Mouse (Mus musculus) liver, embryonic 11.5 days (tissue): ENCODE results near the gene Rmnd1. TPM values are rescaled to one million over a fixed set of nuclear protein-coding genes. Genes with fewer than 3 reads are reported as not detected.

Experiments
- ATAC-seq: fragments of 200-750 bp; cut with Nextera tagmentation; replicated peaks from 2 replicates; pipeline ENCODE4 v1.8.0; 2017; ENCODE audit warnings: moderate number of reproducible peaks, mild to moderate bottlenecking, moderate TSS enrichment, moderate library complexity; ENCODE audit not compliant: low FRiP score
- DNase-seq: peaks from one replicate; pipeline ENCODE4 v3.0.0-alpha.2; 2017; ENCODE audit warnings: low spot score
- H3K27ac ChIP-seq: fragments of 300-500 bp; sonication (generic); 2 replicates; pipeline ENCODE4 v1.5.1; 2014; ENCODE audit warnings: mild to moderate bottlenecking, low read depth, low read length, control low read depth
- H3K27me3 ChIP-seq: fragments of 300-500 bp; sonication (generic); replicated peaks from 2 replicates; pipeline ENCODE4 v1.6.1; 2014; ENCODE audit warnings: low read length, mixed read lengths; ENCODE audit not compliant: control insufficient read depth, insufficient read depth
- H3K36me3 ChIP-seq: fragments of 300-500 bp; sonication (generic); 2 replicates; pipeline ENCODE4 v1.6.1; 2014; ENCODE audit warnings: mild to moderate bottlenecking, low read length, moderate library complexity, mixed read lengths; ENCODE audit not compliant: control insufficient read depth, insufficient read depth
- H3K4me1 ChIP-seq: fragments of 300-500 bp; sonication (generic); replicated peaks from 2 replicates; pipeline ENCODE4 v1.6.1; 2014; ENCODE audit warnings: low read length, mixed read lengths; ENCODE audit not compliant: control insufficient read depth, insufficient read depth
- H3K4me2 ChIP-seq: fragments of 300-500 bp; sonication (generic); 2 replicates; pipeline ENCODE4 v1.6.1; 2014; ENCODE audit warnings: mild to moderate bottlenecking, control low read depth, moderate library complexity
- H3K4me3 ChIP-seq: fragments of 300-500 bp; sonication (generic); 2 replicates; pipeline ENCODE4 v1.5.1; 2014; ENCODE audit warnings: low read depth, low read length, control low read depth
- H3K9ac ChIP-seq: fragments of 300-500 bp; sonication (generic); 2 replicates; pipeline ENCODE4 v1.6.1; 2014; ENCODE audit warnings: low read depth, low read length, control low read depth
- H3K9me3 ChIP-seq: fragments of 300-500 bp; sonication (generic); 2 replicates; pipeline ENCODE4 v1.6.1; 2016; ENCODE audit warnings: low read length, inconsistent platforms, mixed read lengths; ENCODE audit not compliant: control insufficient read depth
- WGBS: fragments of 180-500 bp; shearing (Covaris S2); extraction: QIAGEN DNeasy Blood & Tissue Kit; methylation state at CpG from one replicate; pipeline ENCODE4 v1.1.7; 2014; 5-methylcytosine and 5-hydroxymethylcytosine counted together
- polyA plus RNA-seq: library from polyadenylated mRNA; unstranded; fragments of >200 nt; fragmentation: Nextera tagmentation; extraction: Ambion mirVana; gene quantifications from 2 replicates; pipeline ENCODE4 v1.2.1, GENCODE M21; 2014

The Rmnd1 gene
- polyA plus RNA-seq, 1 experiment from 2014 or later = 60.3 TPM

GRCm38 (mm10) chr10:4374734-4375133 is 57.5 kb downstream of the Rmnd1 start:
- no peaks in the 10 kb centered on the region for H3K27me3 ChIP-seq
- WGBS = 88% methylated on average over 4 of the region's 4 CpGs
- no peak for ATAC-seq

GRCm38 (mm10) chr10:4374239-4374638 is 57.9 kb downstream of the Rmnd1 start:
- no peak for ATAC-seq
- Histone ChIP-seq H3K27ac (no peak overlapping the region), H3K27me3 (no peaks in the 10 kb centered on the region), H3K36me3 (peaks cover 2% of the 10 kb centered on the region; the same call in 1 of the 2 replicates), H3K9ac (no peak overlapping the region), H3K9me3 (no peaks in the 10 kb centered on the region), H3K4me3 (no peak overlapping the region), H3K4me2 (no peak overlapping the region), H3K4me1 (no peaks in the 10 kb centered on the region)
- WGBS = 87% methylated on average over 7 of the region's 7 CpGs
- no peak for DNase-seq

More at GRCm38 (mm10) chr10:4374734-4375133, 57.5 kb downstream of the Rmnd1 start:
- Histone ChIP-seq H3K4me2 (no peak overlapping the region), H3K4me1 (no peaks in the 10 kb centered on the region), H3K36me3 (peaks cover 2% of the 10 kb centered on the region; the same call in 1 of the 2 replicates), H3K4me3 (no peak overlapping the region), H3K27ac (no peak overlapping the region), H3K9me3 (no peaks in the 10 kb centered on the region), H3K9ac (no peak overlapping the region)
- DNase-seq = no peak

GRCm38 (mm10) chr10:4373558-4373957 is 58.6 kb downstream of the Rmnd1 start:
- H3K4me1 ChIP-seq = no peaks in the 10 kb centered on the region
- peaks cover 3% of the 10 kb centered on the region for H3K36me3 ChIP-seq
- H3K9me3 ChIP-seq = no peaks in the 10 kb centered on the region
- H3K27ac ChIP-seq = no peak overlapping the region
- H3K9ac ChIP-seq = no peak overlapping the region
- H3K4me2 ChIP-seq = no peak overlapping the region
- H3K4me3 ChIP-seq = no peak overlapping the region
- no peak for DNase-seq
- no peaks in the 10 kb centered on the region for H3K27me3 ChIP-seq
- 0 out of 2 replicates have a peak, but pooled peaks have one; percentile 21 for ATAC-seq
- WGBS = 66% methylated on average over 4 of the region's 4 CpGs

GRCm38 (mm10) chr10:4372011-4372410 is 60.2 kb downstream of the Rmnd1 start:
- WGBS = 55% methylated on average over 5 of the region's 5 CpGs
- no peak for ATAC-seq
- DNase-seq = no peak

DNA sequence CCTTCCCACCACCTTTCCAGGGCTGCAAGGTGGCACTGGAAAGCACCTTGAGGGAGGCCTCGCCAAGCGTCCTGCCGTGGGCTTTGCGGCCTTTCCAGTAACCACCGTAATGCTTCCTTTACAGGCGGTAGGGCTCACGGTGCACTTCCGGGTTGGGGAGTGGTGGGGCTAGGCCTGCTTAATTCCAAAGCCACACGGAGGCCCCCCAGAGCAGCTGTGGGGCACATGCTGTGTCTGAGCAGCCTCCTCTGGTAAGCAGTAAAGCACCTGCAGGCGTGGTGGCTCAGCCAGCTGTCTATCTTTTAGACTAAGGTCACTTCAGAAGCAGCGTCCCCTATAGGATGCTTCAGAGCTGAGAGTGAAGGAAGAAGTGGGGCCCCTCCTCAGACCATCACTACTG is 62.1 kb downstream of the Rmnd1 start:
- 87% methylated on average over 11 of the region's 11 CpGs for WGBS
- no peak for DNase-seq
- no peaks in the 10 kb centered on the region for H3K9me3 ChIP-seq

More at GRCm38 (mm10) chr10:4372011-4372410, 60.2 kb downstream of the Rmnd1 start:
- Histone ChIP-seq H3K27ac (no peak overlapping the region), H3K4me3 (no peak overlapping the region), H3K36me3 (peaks cover 9% of the 10 kb centered on the region), H3K27me3 (no peaks in the 10 kb centered on the region), H3K9ac (no peak overlapping the region), H3K9me3 (no peaks in the 10 kb centered on the region), H3K4me2 (no peak overlapping the region), H3K4me1 (no peaks in the 10 kb centered on the region)

GRCm38 (mm10) chr10:4364618-4365017 is 67.6 kb downstream of the Rmnd1 start:
- DNase-seq (no peak), ATAC-seq (no peak)
- H3K4me3 ChIP-seq = no peak overlapping the region
- H3K27me3 ChIP-seq = no peaks in the 10 kb centered on the region
- no peak overlapping the region for H3K4me2 ChIP-seq
- H3K9me3 ChIP-seq = peaks cover 3% of the 10 kb centered on the region
- peaks cover 7% of the 10 kb centered on the region for H3K36me3 ChIP-seq
- WGBS = 89% methylated on average over 3 of the region's 3 CpGs
- H3K9ac ChIP-seq = no peak overlapping the region
- no peak overlapping the region for H3K27ac ChIP-seq
- H3K4me1 ChIP-seq = no peaks in the 10 kb centered on the region

More for the DNA sequence above, 62.1 kb downstream of the Rmnd1 start:
- no peaks in the 10 kb centered on the region for H3K27me3 ChIP-seq
- no peak overlapping the region for H3K27ac ChIP-seq
- H3K36me3 ChIP-seq = peaks cover 9% of the 10 kb centered on the region
- H3K4me2 ChIP-seq = no peak overlapping the region
- no peak overlapping the region for H3K9ac ChIP-seq
- ATAC-seq = no peak
- H3K4me3 ChIP-seq = no peak overlapping the region
- H3K4me1 ChIP-seq = no peaks in the 10 kb centered on the region

DNA sequence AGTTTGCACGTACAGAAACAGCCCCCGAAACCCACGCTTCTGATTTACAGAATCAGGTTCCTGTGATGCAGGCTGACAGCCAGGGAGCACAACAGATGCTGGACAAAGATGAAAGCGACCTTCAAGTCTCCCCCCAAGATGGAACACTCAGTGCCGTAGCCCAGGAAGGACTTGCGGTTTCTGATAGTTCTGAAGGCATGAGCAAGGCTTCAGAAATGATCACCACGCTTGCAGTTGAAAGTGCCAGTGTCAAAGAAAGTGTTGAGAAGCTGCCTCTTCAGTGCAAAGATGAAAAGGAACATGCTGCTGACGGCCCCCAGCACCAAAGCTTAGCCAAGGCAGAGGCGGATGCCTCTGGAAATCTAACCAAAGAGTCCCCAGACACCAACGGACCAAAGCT is 74.8 kb downstream of the Rmnd1 start:
- Histone ChIP-seq H3K9ac (no peak overlapping the region), H3K9me3 (no peaks in the 10 kb centered on the region), H3K27ac (no peak overlapping the region), H3K4me1 (no peaks in the 10 kb centered on the region), H3K4me2 (no peak overlapping the region), H3K4me3 (no peak overlapping the region), H3K27me3 (no peaks in the 10 kb centered on the region), H3K36me3 (no peaks in the 10 kb centered on the region)
- no peak for DNase-seq
- WGBS = 85% methylated on average over 10 of the region's 10 CpGs
- no peak for ATAC-seq

DNA sequence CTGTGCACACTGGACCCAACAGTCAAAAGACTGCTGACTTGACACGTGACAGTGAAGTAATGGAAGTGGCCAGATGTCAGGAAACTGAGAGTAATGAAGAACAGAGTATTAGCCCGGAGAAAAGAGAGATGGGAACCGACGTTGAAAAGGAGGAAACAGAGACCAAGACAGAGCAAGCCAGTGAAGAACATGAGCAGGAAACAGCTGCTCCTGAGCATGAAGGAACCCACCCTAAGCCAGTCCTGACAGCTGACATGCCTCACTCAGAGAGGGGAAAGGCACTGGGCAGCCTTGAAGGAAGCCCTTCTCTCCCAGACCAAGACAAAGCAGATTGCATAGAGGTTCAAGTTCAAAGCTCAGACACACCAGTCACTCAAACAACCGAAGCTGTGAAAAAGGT is 75.5 kb downstream of the Rmnd1 start:
- H3K36me3 ChIP-seq = no peaks in the 10 kb centered on the region

DNA sequence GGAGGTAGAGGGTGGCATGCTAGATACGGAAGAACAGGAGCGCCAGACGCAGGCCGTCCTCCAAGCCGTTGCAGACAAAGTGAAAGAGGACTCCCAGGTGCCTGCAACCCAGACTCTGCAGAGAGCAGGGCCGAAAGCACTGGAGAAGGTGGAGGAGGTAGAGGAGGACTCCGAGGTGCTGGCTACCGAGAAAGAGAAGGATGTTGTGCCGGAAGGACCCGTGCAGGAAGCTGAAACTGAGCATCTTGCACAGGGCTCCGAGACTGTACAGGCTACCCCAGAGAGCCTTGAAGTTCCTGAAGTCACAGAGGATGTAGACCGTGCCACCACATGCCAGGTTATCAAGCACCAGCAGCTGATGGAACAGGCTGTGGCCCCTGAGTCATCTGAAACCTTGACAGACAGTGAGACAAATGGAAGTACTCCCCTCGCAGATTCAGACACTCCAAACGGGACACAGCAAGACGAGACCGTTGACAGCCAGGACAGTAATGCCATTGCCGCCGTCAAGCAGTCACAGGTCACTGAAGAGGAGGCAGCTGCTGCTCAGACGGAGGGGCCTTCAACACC is 76.2 kb downstream of the Rmnd1 start:
- H3K36me3 ChIP-seq = no peaks in the 10 kb centered on the region
- H3K9ac ChIP-seq = no peak overlapping the region
- H3K9me3 ChIP-seq = no peaks in the 10 kb centered on the region
- no peaks in the 10 kb centered on the region for H3K4me1 ChIP-seq
- no peak for DNase-seq
- H3K27ac ChIP-seq = no peak overlapping the region
- WGBS = 81% methylated on average over 19 of the region's 19 CpGs
- no peak overlapping the region for H3K4me3 ChIP-seq
- ATAC-seq = no peak
- H3K4me2 ChIP-seq = no peak overlapping the region
- H3K27me3 ChIP-seq = no peaks in the 10 kb centered on the region

More for the DNA sequence above, 75.5 kb downstream of the Rmnd1 start:
- ATAC-seq = no peak
- no peak overlapping the region for H3K4me2 ChIP-seq
- no peak overlapping the region for H3K4me3 ChIP-seq
- no peaks in the 10 kb centered on the region for H3K9me3 ChIP-seq
- no peaks in the 10 kb centered on the region for H3K27me3 ChIP-seq
- no peak overlapping the region for H3K27ac ChIP-seq
- WGBS = 50% methylated on average over 5 of the region's 5 CpGs
- H3K9ac ChIP-seq = no peak overlapping the region
- H3K4me1 ChIP-seq = no peaks in the 10 kb centered on the region
- no peak for DNase-seq
